12 mouse cellular contexts compared by ENCODE assay signal in genomic region chr17:49824142-49824840, GRCm38 (mm10).
DNase-seq lines count a peak whose midpoint lies in the region; ATAC-seq lines count a peak whose summit lies in the region.
"Had no signal": no experiment of that assay in that cellular context is flagged by ENCODE, and none has a peak within 500 bp of the region (broad histone marks: within the 10 kb centered on the region; RNA-seq: fewer than 3 reads in every experiment).

No protein-coding gene starts in this region.

- WGBS in lung, embryonic 15.5 days = 39% methylated on average over 6 of the region's 6 CpGs
- 61% methylated on average over 6 of the region's 6 CpGs for WGBS in forebrain, embryonic 16.5 days

- 0 out of 2 replicates have a peak overlapping the region, but pooled peaks have one; percentile 12 for H3K27ac ChIP-seq in lung, embryonic 15.5 days
- no peak overlapping the region for H3K27ac ChIP-seq in forebrain, embryonic 16.5 days (ENCODE audit: low read length)
- H3K27ac ChIP-seq: embryonic facial prominence, embryonic 12.5 days; kidney, postnatal 0 days; liver, embryonic 13.5 days had no signal

- H3K36me3 ChIP-seq in lung, embryonic 15.5 days = no peaks in the 10 kb centered on the region
- no peaks in the 10 kb centered on the region for H3K36me3 ChIP-seq in forebrain, embryonic 16.5 days (ENCODE audit: control insufficient read depth, insufficient read depth)
- H3K36me3 ChIP-seq: embryonic facial prominence, embryonic 12.5 days; liver, embryonic 13.5 days had no signal

- no peak overlapping the region for H3K4me3 ChIP-seq in lung, embryonic 15.5 days
- no peak overlapping the region for H3K4me3 ChIP-seq in forebrain, embryonic 16.5 days (replicated peaks; ENCODE audit: low read length)
- H3K4me3 ChIP-seq: embryonic facial prominence, embryonic 12.5 days; liver, embryonic 13.5 days had no signal

- no peak overlapping the region for H3K9ac ChIP-seq in lung, embryonic 15.5 days
- no peak overlapping the region for H3K9ac ChIP-seq in forebrain, embryonic 16.5 days (replicated peaks; ENCODE audit: low read depth, low read length)
- H3K9ac ChIP-seq: embryonic facial prominence, embryonic 12.5 days; liver, embryonic 13.5 days had no signal

- ATAC-seq in lung, embryonic 15.5 days (ENCODE audit: borderline replicate concordance, extremely low read depth, low FRiP score, low TSS enrichment) = 0 out of 2 replicates have a peak, but pooled peaks have one; percentile 11
- ATAC-seq in forebrain, embryonic 16.5 days = no peak

- DNase-seq in lung, postnatal 36 days = no peak
- peak; percentile 90 to 95 for DNase-seq in cerebellum, postnatal 10 days
- DNase-seq in heart, postnatal 36 days = peak; percentile 15 to 24
- peak; percentile 21 to 22 for DNase-seq in right cerebral cortex, postnatal 36 days (ENCODE audit: low spot score in 2 of 2)
- DNase-seq in gastrocnemius, postnatal 10 days = no peak
- DNase-seq in natural killer cell, adult 2 months (ENCODE audit: low spot score in 2 of 2) = no peak
- DNase-seq: adrenal gland, postnatal 10 days; liver, embryonic 13.5 days had no signal

- H3K9me3 ChIP-seq in lung, embryonic 15.5 days = no peaks in the 10 kb centered on the region
- H3K9me3 ChIP-seq in forebrain, embryonic 16.5 days (ENCODE audit: control insufficient read depth, low read length) = no peaks in the 10 kb centered on the region
- H3K9me3 ChIP-seq: embryonic facial prominence, embryonic 12.5 days; liver, embryonic 13.5 days had no signal

- H3K4me1 ChIP-seq in lung, embryonic 15.5 days = 0 out of 2 replicates have a peak, but pooled peaks cover 7% of the 10 kb centered on the region
- H3K4me1 ChIP-seq in forebrain, embryonic 16.5 days (replicated peaks; ENCODE audit: control insufficient read depth, insufficient read depth, low read length) = peaks cover 7% of the 10 kb centered on the region; the same call in 1 of the 2 replicates
- H3K4me1 ChIP-seq: embryonic facial prominence, embryonic 12.5 days; liver, embryonic 13.5 days had no signal

- intact Hi-C loops in heart, postnatal 36 days (cut with DNase I) = no loop called here

- H3K27me3 ChIP-seq in lung, embryonic 15.5 days = no peaks in the 10 kb centered on the region
- no peaks in the 10 kb centered on the region for H3K27me3 ChIP-seq in forebrain, embryonic 16.5 days (replicated peaks; ENCODE audit: control insufficient read depth, insufficient read depth, low read length)
- H3K27me3 ChIP-seq: embryonic facial prominence, embryonic 12.5 days; liver, embryonic 13.5 days had no signal

- no peak overlapping the region for H3K4me2 ChIP-seq in lung, embryonic 15.5 days
- no peak overlapping the region for H3K4me2 ChIP-seq in forebrain, embryonic 16.5 days (ENCODE audit: low read length)
- H3K4me2 ChIP-seq: embryonic facial prominence, embryonic 12.5 days; liver, embryonic 13.5 days had no signal

Comparison
In these comparisons a context has a peak if more than half of its experiments do, and no peak if none do; other contexts are left out.
1. DNase-seq: peak in cerebellum, postnatal 10 days (2 of 2), heart, postnatal 36 days (2 of 2) and right cerebral cortex, postnatal 36 days (2 of 2); none in lung, postnatal 36 days (single experiment), gastrocnemius, postnatal 10 days (single experiment) and natural killer cell, adult 2 months (0 of 2).